Mouse (Mus musculus) ES-Bruce4 (cell line): ENCODE data around the gene Fbxl4.

Experiments
- CTCF ChIP-seq: IDR thresholded peaks from one replicate; pipeline ENCODE4 v1.8.1; 2011; ENCODE audit warnings: low read depth, low read length
- POLR2A ChIP-seq: IDR thresholded peaks from one replicate; pipeline ENCODE4 v1.8.1; 2011; ENCODE audit warnings: low read length; ENCODE audit not compliant: insufficient read depth

GRCm38 (mm10) chr4:22477711-22478230 lies 120.4 kb downstream of the Fbxl4 start:
- TF ChIP-seq CTCF: no peak
- TF ChIP-seq POLR2A: no peak
